Mouse (Mus musculus): ENCODE measurements around the gene Fga.

GRCm38 (mm10) chr3:82996656-82997055 lies 29.2 kb upstream of the Fga start:
- no peak for TF ChIP-seq CTCF (IDR thresholded peaks at IDR 0.05; ENCODE audit: low read depth, low read length)
- no peak for TF ChIP-seq POLR2A (IDR thresholded peaks at IDR 0.05; ENCODE audit: borderline replicate concordance, low read depth, low read length)

Data from bone marrow macrophage, adult 2 months (primary cell).